Mouse (Mus musculus): Measurements from ENCODE around the gene Wdfy3. TPM values are rescaled to one million over a fixed set of nuclear protein-coding genes. Genes with fewer than 3 reads are reported as not detected.

Wdfy3 gene
- polyA plus RNA-seq, 1 experiment from 2014 or later: 9.7 TPM

- Histone ChIP-seq H3K4me1 (replicated peaks) (peaks cover 10% of the 10 kb centered on the region; the same call in 1 of the 2 replicates), H3K27ac (no peak overlapping the region)
- ATAC-seq: no peak
Measured at GRCm38 (mm10) chr5:101819216-101819615, 250.5 kb downstream of the Wdfy3 start.

GRCm38 (mm10) chr5:101816822-101817221, 252.9 kb downstream of the Wdfy3 start:
- no peak overlapping the region for H3K4me3 ChIP-seq (replicated peaks)
- H3K36me3 ChIP-seq: no peaks in the 10 kb centered on the region
- H3K27me3 ChIP-seq (replicated peaks): no peaks in the 10 kb centered on the region
- no peaks in the 10 kb centered on the region for H3K9me3 ChIP-seq
- no peak overlapping the region for H3K27ac ChIP-seq
- 75% methylated on average over 7 of the region's 7 CpGs for WGBS
- peaks cover 10% of the 10 kb centered on the region; the same call in 1 of the 2 replicates for H3K4me1 ChIP-seq (replicated peaks)
- H3K4me2 ChIP-seq (replicated peaks): no peak overlapping the region
- no peak for ATAC-seq
- H3K9ac ChIP-seq: no peak overlapping the region

More at GRCm38 (mm10) chr5:101819216-101819615, 250.5 kb downstream of the Wdfy3 start:
- Histone ChIP-seq H3K4me2 (replicated peaks) (no peak overlapping the region), H3K9me3 (no peaks in the 10 kb centered on the region), H3K27me3 (replicated peaks) (no peaks in the 10 kb centered on the region), H3K36me3 (no peaks in the 10 kb centered on the region), H3K9ac (no peak overlapping the region), H3K4me3 (replicated peaks) (no peak overlapping the region)
- WGBS: 58% methylated on average over 10 of the region's 10 CpGs

- Histone ChIP-seq H3K9ac (no peak overlapping the region), H3K27me3 (replicated peaks) (no peaks in the 10 kb centered on the region), H3K4me2 (replicated peaks) (no peak overlapping the region), H3K9me3 (no peaks in the 10 kb centered on the region), H3K4me1 (replicated peaks) (no peaks in the 10 kb centered on the region), H3K36me3 (no peaks in the 10 kb centered on the region), H3K27ac (no peak overlapping the region), H3K4me3 (replicated peaks) (no peak overlapping the region)
- 90% methylated on average over 6 of the region's 6 CpGs for WGBS
- ATAC-seq: no peak
Measured at GRCm38 (mm10) chr5:101811296-101812169, 258.2 kb downstream of the Wdfy3 start.

GRCm38 (mm10) chr5:101802358-101803022, 267.2 kb downstream of the Wdfy3 start:
- no peaks in the 10 kb centered on the region for H3K27me3 ChIP-seq (replicated peaks)
- no peaks in the 10 kb centered on the region for H3K4me1 ChIP-seq (replicated peaks)
- ATAC-seq: peak; percentile 94
- no peak overlapping the region for H3K9ac ChIP-seq
- peak overlapping the region; percentile 77 for H3K27ac ChIP-seq
- 51% methylated on average over 9 of the region's 9 CpGs for WGBS
- no peaks in the 10 kb centered on the region for H3K36me3 ChIP-seq
- H3K4me2 ChIP-seq (replicated peaks): no peak overlapping the region
- no peak overlapping the region for H3K4me3 ChIP-seq (replicated peaks)
- no peaks in the 10 kb centered on the region for H3K9me3 ChIP-seq

GRCm38 (mm10) chr5:101801891-101802290, 267.8 kb downstream of the Wdfy3 start:
- WGBS: 58% methylated on average over 2 of the region's 2 CpGs
- Histone ChIP-seq H3K27me3 (replicated peaks) (no peaks in the 10 kb centered on the region), H3K4me3 (replicated peaks) (no peak overlapping the region), H3K9me3 (no peaks in the 10 kb centered on the region), H3K36me3 (no peaks in the 10 kb centered on the region), H3K4me2 (replicated peaks) (no peak overlapping the region), H3K4me1 (replicated peaks) (no peaks in the 10 kb centered on the region), H3K27ac (peak overlapping the region; percentile 77; the same call in 1 of the 2 replicates), H3K9ac (no peak overlapping the region)
- ATAC-seq: peak; percentile 13; the same call in 1 of the 2 replicates

GRCm38 (mm10) chr5:101792665-101793064, 277.1 kb downstream of the Wdfy3 start:
- no peaks in the 10 kb centered on the region for H3K36me3 ChIP-seq
- no peak overlapping the region for H3K4me2 ChIP-seq (replicated peaks)
- peaks cover 8% of the 10 kb centered on the region; the same call in 1 of the 2 replicates for H3K4me1 ChIP-seq (replicated peaks)
- H3K9me3 ChIP-seq: no peaks in the 10 kb centered on the region
- no peaks in the 10 kb centered on the region for H3K27me3 ChIP-seq (replicated peaks)
- H3K4me3 ChIP-seq (replicated peaks): no peak overlapping the region
- peak; percentile 50 for ATAC-seq
- WGBS: 47% methylated on average over 4 of the region's 4 CpGs
- no peak overlapping the region for H3K27ac ChIP-seq
- H3K9ac ChIP-seq: no peak overlapping the region

- Histone ChIP-seq H3K9me3 (no peaks in the 10 kb centered on the region), H3K27ac (no peak overlapping the region), H3K36me3 (no peaks in the 10 kb centered on the region), H3K4me1 (replicated peaks) (peaks cover 8% of the 10 kb centered on the region; the same call in 1 of the 2 replicates), H3K27me3 (replicated peaks) (no peaks in the 10 kb centered on the region), H3K9ac (no peak overlapping the region), H3K4me2 (replicated peaks) (no peak overlapping the region), H3K4me3 (replicated peaks) (no peak overlapping the region)
- ATAC-seq: no peak
- WGBS: 55% methylated on average over 5 of the region's 5 CpGs
Measured at GRCm38 (mm10) chr5:101790560-101790959, 279.2 kb downstream of the Wdfy3 start.

- no peak overlapping the region for H3K27ac ChIP-seq
- no peak overlapping the region for H3K4me3 ChIP-seq (replicated peaks)
- no peaks in the 10 kb centered on the region for H3K27me3 ChIP-seq (replicated peaks)
- H3K4me2 ChIP-seq (replicated peaks): no peak overlapping the region
- H3K9ac ChIP-seq: no peak overlapping the region
- no peaks in the 10 kb centered on the region for H3K36me3 ChIP-seq
- no peak for ATAC-seq
- H3K9me3 ChIP-seq: no peaks in the 10 kb centered on the region
- peaks cover 8% of the 10 kb centered on the region; the same call in 1 of the 2 replicates for H3K4me1 ChIP-seq (replicated peaks)
Measured at GRCm38 (mm10) chr5:101789770-101790169, 280.0 kb downstream of the Wdfy3 start.

GRCm38 (mm10) chr5:101785921-101786614, 283.7 kb downstream of the Wdfy3 start:
- Histone ChIP-seq H3K27ac (no peak overlapping the region), H3K9me3 (no peaks in the 10 kb centered on the region), H3K4me2 (replicated peaks) (no peak overlapping the region), H3K27me3 (replicated peaks) (no peaks in the 10 kb centered on the region), H3K4me3 (replicated peaks) (no peak overlapping the region), H3K9ac (no peak overlapping the region), H3K36me3 (no peaks in the 10 kb centered on the region), H3K4me1 (replicated peaks) (0 out of 2 replicates have a peak, but pooled peaks cover 7% of the 10 kb centered on the region)
- ATAC-seq: no peak
- WGBS: 65% methylated on average over 4 of the region's 4 CpGs

GRCm38 (mm10) chr5:101784787-101785186, 284.9 kb downstream of the Wdfy3 start:
- 76% methylated on average over 2 of the region's 2 CpGs for WGBS
- ATAC-seq: peak; percentile 72
- Histone ChIP-seq H3K4me2 (replicated peaks) (no peak overlapping the region), H3K4me1 (replicated peaks) (0 out of 2 replicates have a peak, but pooled peaks cover 7% of the 10 kb centered on the region), H3K36me3 (no peaks in the 10 kb centered on the region), H3K4me3 (replicated peaks) (no peak overlapping the region), H3K27me3 (replicated peaks) (no peaks in the 10 kb centered on the region), H3K9me3 (no peaks in the 10 kb centered on the region), H3K9ac (no peak overlapping the region), H3K27ac (no peak overlapping the region)

GRCm38 (mm10) chr5:101784328-101784727, 285.4 kb downstream of the Wdfy3 start:
- peak; percentile 43 for ATAC-seq
- Histone ChIP-seq H3K4me1 (replicated peaks) (0 out of 2 replicates have a peak, but pooled peaks cover 7% of the 10 kb centered on the region), H3K9ac (no peak overlapping the region), H3K27ac (no peak overlapping the region), H3K36me3 (no peaks in the 10 kb centered on the region), H3K27me3 (replicated peaks) (no peaks in the 10 kb centered on the region), H3K4me3 (replicated peaks) (no peak overlapping the region), H3K4me2 (replicated peaks) (no peak overlapping the region), H3K9me3 (no peaks in the 10 kb centered on the region)
- WGBS: 53% methylated on average over 3 of the region's 3 CpGs
